Mouse (Mus musculus) lung, adult 18-20 months (tissue): ENCODE data around the gene Ehbp1l1.

ENCODE experiments used
- DNase-seq, 2 experiments: peaks; one replicate each; pipeline ENCODE4 v3.0.0; 2022; ENCODE audit warnings: mixed read lengths in 2 of 2

Ehbp1l1 gene

GRCm38 (mm10) chr19:5665465-5665864 is 60.7 kb downstream of the Ehbp1l1 start:
- DNase-seq, result no peak

GRCm38 (mm10) chr19:5664669-5665257 is 61.4 kb downstream of the Ehbp1l1 start:
- DNase-seq, result no peak

GRCm38 (mm10) chr19:5662981-5663913 is 62.9 kb downstream of the Ehbp1l1 start, which contains the start of gene Sipa1:
TSS of gene Sipa1 (minus strand) at chr19:5663707.
- peak; percentile 96 to 97 for DNase-seq

- no peak for DNase-seq
Measured at GRCm38 (mm10) chr19:5662310-5662709, 63.8 kb downstream of the Ehbp1l1 start.

- DNase-seq, result peak; percentile 64 to 71
Measured at GRCm38 (mm10) chr19:5660942-5661751, 65.0 kb downstream of the Ehbp1l1 start.
